9 mouse cellular contexts compared by ENCODE assay signal in the genomic region with DNA sequence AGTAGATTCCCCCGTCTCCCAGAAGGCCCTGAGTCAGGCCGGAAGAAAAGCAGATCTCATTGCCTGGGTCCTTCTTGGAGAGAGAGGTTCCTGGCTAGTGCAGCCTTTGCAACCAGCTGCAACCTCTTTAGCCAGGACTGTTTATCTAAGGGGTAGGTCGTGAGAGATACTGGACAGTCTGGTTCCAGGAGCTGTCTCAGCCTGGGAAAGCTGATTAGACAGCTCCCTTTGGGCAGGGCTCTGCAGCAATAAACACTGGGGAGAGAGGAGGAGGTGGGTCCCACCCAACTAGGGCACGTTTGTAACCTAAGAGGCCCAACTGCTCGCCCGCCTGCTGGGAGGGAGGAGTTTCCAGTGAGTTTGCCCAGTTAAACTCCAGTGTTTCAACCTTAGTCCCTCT.
DNase-seq lines count a peak whose midpoint lies in the region; ATAC-seq lines count a peak whose summit lies in the region.
"Had no signal": no experiment of that assay in that cellular context is flagged by ENCODE, and none has a peak within 500 bp of the region (broad histone marks: within the 10 kb centered on the region; RNA-seq: fewer than 3 reads in every experiment).

No protein-coding gene starts in this region.

- H3K4me3 ChIP-seq in kidney, embryonic 14.5 days (ENCODE audit: low read length): no peak overlapping the region
- H3K4me3 ChIP-seq in midbrain, embryonic 14.5 days (replicated peaks; ENCODE audit: low read depth, low read length): no peak overlapping the region

- peak; percentile 78 for ATAC-seq in kidney, embryonic 14.5 days (ENCODE audit: low FRiP score, low TSS enrichment)
- peak; percentile 88 for ATAC-seq in erythroblast, adult 5-6 weeks (replicated peaks; ENCODE audit: low FRiP score, poor library complexity, severe bottlenecking)
- no peak for ATAC-seq in midbrain, embryonic 14.5 days (ENCODE audit: low FRiP score, low TSS enrichment)

- DNase-seq in kidney, postnatal 10 days: no peak
- DNase-seq in heart, postnatal 4 days: peak; percentile 64
- peak; percentile 43 to 69 for DNase-seq in lung, postnatal 4 days
- no peak for DNase-seq in right cerebral cortex, adult 18-20 months
- no peak for DNase-seq in layer of hippocampus, postnatal 25 days (ENCODE audit: extremely low spot score in 1 of 2, low spot score in 1 of 2)
- no peak for DNase-seq in midbrain, embryonic 14.5 days

- peaks cover 32% of the 10 kb centered on the region for H3K4me1 ChIP-seq in kidney, embryonic 14.5 days (ENCODE audit: control insufficient read depth, insufficient read depth, low read length)
- H3K4me1 ChIP-seq in midbrain, embryonic 14.5 days (ENCODE audit: control insufficient read depth, insufficient read depth, low read length): 0 out of 2 replicates have a peak, but pooled peaks cover 8% of the 10 kb centered on the region

- H3K27ac ChIP-seq in kidney, embryonic 14.5 days (ENCODE audit: low read depth, low read length): peak overlapping the region; percentile 42; the same call in 1 of the 2 replicates
- H3K27ac ChIP-seq in midbrain, embryonic 14.5 days (replicated peaks; ENCODE audit: low read depth, low read length): no peak overlapping the region
- H3K27ac ChIP-seq: macrophage had no signal

- WGBS in kidney, embryonic 14.5 days: 10% methylated on average over 6 of the region's 6 CpGs
- WGBS in midbrain, embryonic 14.5 days: 46% methylated on average over 6 of the region's 6 CpGs

- no peaks in the 10 kb centered on the region for H3K27me3 ChIP-seq in kidney, embryonic 14.5 days (ENCODE audit: control insufficient read depth, insufficient read depth, low read length)
- H3K27me3 ChIP-seq in midbrain, embryonic 14.5 days (ENCODE audit: control insufficient read depth, insufficient read depth, low read length): no peaks in the 10 kb centered on the region

- no peaks in the 10 kb centered on the region for H3K36me3 ChIP-seq in kidney, embryonic 14.5 days (ENCODE audit: control insufficient read depth, insufficient read depth, low read length)
- H3K36me3 ChIP-seq in midbrain, embryonic 14.5 days (ENCODE audit: control insufficient read depth, insufficient read depth, low read length): no peaks in the 10 kb centered on the region

- H3K9me3 ChIP-seq in kidney, embryonic 14.5 days (ENCODE audit: control insufficient read depth, low read length): no peaks in the 10 kb centered on the region
- H3K9me3 ChIP-seq in midbrain, embryonic 14.5 days (ENCODE audit: control insufficient read depth, low read length): no peaks in the 10 kb centered on the region

- H3K4me2 ChIP-seq in kidney, embryonic 14.5 days (replicated peaks; ENCODE audit: low read depth, low read length): no peak overlapping the region
- H3K4me2 ChIP-seq in midbrain, embryonic 14.5 days (ENCODE audit: low read length): no peak overlapping the region

- H3K9ac ChIP-seq in kidney, embryonic 14.5 days (ENCODE audit: low read depth, low read length): no peak overlapping the region
- H3K9ac ChIP-seq in midbrain, embryonic 14.5 days (replicated peaks; ENCODE audit: low read length): no peak overlapping the region

Comparison
In these comparisons a context has a peak if more than half of its experiments do, and no peak if none do; other contexts are left out.
1. DNase-seq: peak in heart, postnatal 4 days (single experiment) and lung, postnatal 4 days (2 of 2); none in kidney, postnatal 10 days (single experiment), right cerebral cortex, adult 18-20 months (single experiment), layer of hippocampus, postnatal 25 days (0 of 2) and midbrain, embryonic 14.5 days (single experiment).